Comparison of ENCODE assay signal across 31 mouse cellular contexts in genomic region chr8:122251739-122252138, GRCm38 (mm10).
"Had no signal": no experiment of that assay in that cellular context is flagged by ENCODE, and none has a peak within 500 bp of the region (broad histone marks: within the 10 kb centered on the region; RNA-seq: fewer than 3 reads in every experiment).

No protein-coding gene starts in this region.

- DNase-seq: left cerebral cortex, postnatal 4 days; liver; liver, embryonic 13.5 days; liver, postnatal 0 days; lung, adult 18-20 months; lung, adult 2 months; lung, embryonic 14.5 days; lung, postnatal 10 days; lung, postnatal 14 days; lung, postnatal 36 days; lung, postnatal 4 days; midbrain, embryonic 14.5 days had no signal

- H3K4me2 ChIP-seq: limb, embryonic 12.5 days; limb, embryonic 13.5 days; limb, embryonic 15.5 days; liver, embryonic 11.5 days; liver, embryonic 12.5 days; liver, embryonic 13.5 days; liver, embryonic 15.5 days; lung, embryonic 14.5 days; lung, embryonic 15.5 days; midbrain, embryonic 12.5 days; midbrain, embryonic 13.5 days; midbrain, embryonic 15.5 days; neural tube, embryonic 12.5 days had no signal

- H3K9me3 ChIP-seq: limb, embryonic 10.5 days; limb, embryonic 12.5 days; limb, embryonic 13.5 days; limb, embryonic 15.5 days; liver, embryonic 12.5 days; liver, embryonic 13.5 days; liver, embryonic 15.5 days; lung, embryonic 15.5 days; megakaryocyte, embryonic 14.5 days; midbrain, embryonic 10.5 days; midbrain, embryonic 12.5 days; midbrain, embryonic 13.5 days; midbrain, embryonic 15.5 days; neural tube, embryonic 12.5 days had no signal

- H3K27ac ChIP-seq: left cerebral cortex, adult 2 months; limb, embryonic 12.5 days; limb, embryonic 13.5 days; limb, embryonic 15.5 days; liver, embryonic 12.5 days; liver, embryonic 13.5 days; liver, embryonic 14.5 days; liver, embryonic 15.5 days; lung, embryonic 15.5 days; macrophage; midbrain, embryonic 10.5 days; midbrain, embryonic 12.5 days; midbrain, embryonic 13.5 days; midbrain, embryonic 15.5 days; neural tube, embryonic 12.5 days had no signal

- H3K36me3 ChIP-seq: limb, embryonic 10.5 days; limb, embryonic 12.5 days; limb, embryonic 13.5 days; liver, embryonic 12.5 days; liver, embryonic 13.5 days; liver, embryonic 15.5 days; lung, embryonic 15.5 days; midbrain, embryonic 10.5 days; midbrain, embryonic 12.5 days; midbrain, embryonic 13.5 days; midbrain, embryonic 15.5 days; neural tube, embryonic 12.5 days had no signal

- H3K4me1 ChIP-seq: liver, embryonic 12.5 days; liver, embryonic 13.5 days; liver, embryonic 15.5 days; midbrain, embryonic 12.5 days; midbrain, embryonic 13.5 days; midbrain, embryonic 15.5 days had no signal

- H3K4me3 ChIP-seq: left cerebral cortex, adult 2 months; limb, embryonic 10.5 days; limb, embryonic 12.5 days; limb, embryonic 13.5 days; limb, embryonic 15.5 days; liver, embryonic 12.5 days; liver, embryonic 13.5 days; liver, embryonic 15.5 days; lung, embryonic 15.5 days; megakaryocyte, embryonic 14.5 days; midbrain, embryonic 10.5 days; midbrain, embryonic 12.5 days; midbrain, embryonic 13.5 days; midbrain, embryonic 15.5 days; neural tube, embryonic 12.5 days had no signal

- H3K9ac ChIP-seq: limb, embryonic 12.5 days; limb, embryonic 13.5 days; limb, embryonic 15.5 days; liver, embryonic 12.5 days; liver, embryonic 13.5 days; liver, embryonic 14.5 days; liver, embryonic 15.5 days; liver, postnatal 0 days; lung, embryonic 14.5 days; lung, embryonic 15.5 days; midbrain, embryonic 12.5 days; midbrain, embryonic 13.5 days; midbrain, embryonic 15.5 days; neural tube, embryonic 12.5 days had no signal

- H3K27me3 ChIP-seq: midbrain, embryonic 13.5 days; midbrain, embryonic 15.5 days; neural tube, embryonic 12.5 days had no signal

- ATAC-seq: liver, embryonic 12.5 days; liver, postnatal 0 days; lung, postnatal 0 days; midbrain, embryonic 13.5 days; midbrain, embryonic 15.5 days; midbrain, embryonic 16.5 days had no signal
